Mouse (Mus musculus) layer of hippocampus, adult 9-10 months (tissue): Measurements from ENCODE around the gene Rundc1.
A peak's percentile ranks its signal among the peaks of the same experiment; 100 is the strongest.
"Not testable (repeated sequence)": the region's sequence is repeated elsewhere in the genome, so short reads cannot be mapped to it uniquely, and the experiment has no call there.

Source experiments
- DNase-seq: peaks from one replicate; pipeline ENCODE4 v3.0.0; 2022; ENCODE audit warnings: low spot score

Gene Rundc1

GRCm38 (mm10) chr11:101467477-101468262 lies 42.8 kb downstream of the Rundc1 start:
- DNase-seq = peak; percentile 53

DNA sequence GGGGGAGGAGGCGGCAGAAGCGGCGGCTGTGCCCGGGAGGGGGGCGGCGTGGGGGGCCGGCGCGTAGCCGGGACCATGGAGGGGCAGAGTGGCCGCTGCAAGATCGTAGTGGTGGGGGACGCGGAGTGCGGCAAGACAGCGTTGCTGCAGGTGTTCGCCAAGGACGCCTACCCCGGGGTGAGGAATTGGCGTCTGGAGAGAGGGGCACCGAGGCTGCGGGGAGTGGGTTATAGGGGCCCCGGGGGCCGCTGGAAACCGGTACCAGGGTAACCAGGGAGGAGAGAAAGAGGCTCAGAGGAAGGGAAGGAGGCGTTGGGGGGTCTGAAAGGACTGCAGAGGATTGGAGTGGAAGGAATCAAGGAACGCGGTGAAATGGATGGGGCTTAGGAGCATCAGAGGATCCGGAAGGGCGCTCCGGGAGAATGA lies 43.4 kb downstream of the Rundc1 start:
- no peak for DNase-seq

DNA sequence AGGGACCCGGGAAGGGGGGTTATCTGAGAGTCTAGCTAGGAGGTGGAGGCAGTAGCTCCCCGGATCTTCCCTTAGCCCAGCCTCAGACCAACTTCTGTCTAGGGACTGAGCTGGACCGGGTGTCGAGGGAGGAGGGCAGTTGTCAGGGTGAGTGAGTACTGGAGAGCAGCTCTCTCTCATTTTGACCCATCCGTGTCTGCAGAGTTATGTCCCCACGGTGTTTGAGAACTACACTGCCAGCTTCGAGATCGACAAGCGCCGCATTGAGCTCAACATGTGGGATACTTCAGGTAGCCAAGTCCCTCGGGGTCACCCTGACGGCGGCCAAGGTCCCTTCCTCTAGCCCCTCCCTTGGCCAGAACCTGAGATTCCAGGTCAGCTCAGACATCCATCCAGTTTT lies 43.8 kb downstream of the Rundc1 start:
- no peak for DNase-seq

DNA sequence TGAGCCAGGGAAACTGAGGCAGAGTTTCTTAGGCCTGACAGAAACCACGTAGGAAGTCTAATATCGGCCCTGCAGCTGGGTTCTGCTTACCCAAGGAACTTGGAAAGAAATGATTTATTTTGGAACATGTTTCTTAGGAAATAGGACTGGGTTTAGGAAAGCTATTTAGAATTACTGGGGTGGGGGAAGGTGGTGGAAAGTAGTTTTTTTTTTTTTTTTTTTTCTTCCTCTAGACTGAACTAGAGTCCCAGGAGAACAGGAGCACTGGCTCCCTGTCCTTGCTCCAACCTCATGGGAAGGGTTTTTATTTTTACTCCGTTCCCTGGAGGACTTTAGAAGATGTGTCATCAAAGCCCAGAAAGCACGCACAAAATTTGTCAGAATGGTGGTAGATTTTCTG lies 44.3 kb downstream of the Rundc1 start:
- no peak for DNase-seq

DNA sequence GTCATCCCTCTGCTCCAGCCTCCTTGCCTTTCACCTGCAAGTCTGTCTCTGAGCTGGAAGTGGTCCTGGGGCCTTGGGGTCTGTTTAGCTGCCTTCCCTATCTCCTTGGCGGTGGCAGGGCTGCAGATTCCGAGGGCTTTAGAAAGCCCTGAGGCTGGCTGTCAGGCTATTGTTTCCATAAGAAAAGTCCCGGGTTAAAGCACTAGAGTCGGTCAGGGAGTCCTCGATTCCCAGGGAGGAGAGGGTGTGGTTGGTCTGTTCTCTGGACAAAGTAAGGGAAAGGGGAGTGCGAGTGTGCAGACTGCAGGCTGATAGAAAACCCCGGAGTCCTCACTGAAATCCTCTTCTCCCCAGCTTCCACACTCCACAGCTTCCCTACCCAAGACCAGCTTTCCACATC lies 45.3 kb downstream of the Rundc1 start:
- DNase-seq = no peak

GRCm38 (mm10) chr11:101471926-101472325 lies 47.0 kb downstream of the Rundc1 start:
- no peak for DNase-seq

DNA sequence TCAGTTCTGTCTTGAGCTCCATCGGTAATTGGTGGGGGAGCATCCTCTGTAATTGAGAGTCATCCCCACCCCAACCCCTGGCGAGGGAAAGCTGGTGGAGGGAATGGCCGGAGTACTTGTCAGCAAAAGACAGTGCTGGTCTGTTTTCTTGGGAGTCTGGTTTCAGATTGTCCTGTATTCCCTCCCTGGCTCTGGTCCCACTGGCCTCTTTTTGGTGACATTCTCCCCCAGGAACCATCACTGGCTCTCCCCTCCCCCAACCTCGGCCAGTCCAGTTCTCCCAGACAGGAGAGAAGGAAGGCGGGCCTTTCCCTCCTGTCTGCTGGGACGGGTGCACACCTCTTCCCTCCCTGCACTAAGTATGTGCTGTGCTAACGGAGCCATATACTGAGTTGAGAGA lies 47.5 kb downstream of the Rundc1 start:
- DNase-seq = no peak

GRCm38 (mm10) chr11:101473686-101474085 lies 48.8 kb downstream of the Rundc1 start:
- DNase-seq = not testable (repeated sequence)

- no peak for DNase-seq
Observed at GRCm38 (mm10) chr11:101474298-101474697, 49.4 kb downstream of the Rundc1 start.

DNA sequence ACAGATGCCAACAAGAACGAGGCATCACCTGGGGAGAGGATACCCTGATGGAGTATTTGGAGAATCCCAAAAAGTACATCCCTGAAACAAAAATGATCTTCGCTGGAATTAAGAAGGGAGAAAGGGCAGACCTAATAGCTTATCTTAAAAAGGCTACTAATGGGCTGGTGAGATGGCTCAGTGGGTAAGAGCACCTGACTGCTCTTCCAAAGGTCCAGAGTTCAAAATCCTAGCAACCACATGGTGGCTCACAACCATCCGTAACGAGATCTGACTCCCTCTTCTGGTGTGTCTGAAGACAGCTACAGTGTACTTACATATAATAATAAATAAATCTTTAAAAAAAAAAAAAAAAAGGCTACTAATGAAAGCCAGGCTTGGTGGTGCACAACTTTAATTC lies 51.5 kb downstream of the Rundc1 start:
- not testable (repeated sequence) for DNase-seq

DNA sequence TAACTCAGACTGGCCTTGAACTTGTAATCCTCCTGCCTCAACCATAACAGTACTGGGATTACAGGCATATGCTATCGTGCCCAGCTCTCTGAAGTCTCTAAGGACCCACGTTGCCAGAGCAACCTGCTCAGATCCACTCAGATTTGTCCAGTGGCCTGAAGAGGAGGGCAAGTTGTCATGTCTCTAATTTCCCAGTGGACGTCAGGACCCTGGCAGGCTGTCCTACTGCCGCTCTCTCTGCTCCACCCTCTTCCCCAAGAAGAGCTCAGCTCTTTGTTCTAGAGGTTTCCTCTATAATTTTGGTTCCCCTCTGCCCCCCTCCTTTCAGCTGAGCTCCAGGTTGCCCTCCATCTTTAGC lies 52.3 kb downstream of the Rundc1 start:
- no peak for DNase-seq

GRCm38 (mm10) chr11:101477552-101478211 lies 52.8 kb downstream of the Rundc1 start:
- DNase-seq = no peak

- no peak for DNase-seq
Observed at GRCm38 (mm10) chr11:101479171-101479635, 54.3 kb downstream of the Rundc1 start.

GRCm38 (mm10) chr11:101480912-101481311 lies 56.0 kb downstream of the Rundc1 start:
- DNase-seq = no peak

DNA sequence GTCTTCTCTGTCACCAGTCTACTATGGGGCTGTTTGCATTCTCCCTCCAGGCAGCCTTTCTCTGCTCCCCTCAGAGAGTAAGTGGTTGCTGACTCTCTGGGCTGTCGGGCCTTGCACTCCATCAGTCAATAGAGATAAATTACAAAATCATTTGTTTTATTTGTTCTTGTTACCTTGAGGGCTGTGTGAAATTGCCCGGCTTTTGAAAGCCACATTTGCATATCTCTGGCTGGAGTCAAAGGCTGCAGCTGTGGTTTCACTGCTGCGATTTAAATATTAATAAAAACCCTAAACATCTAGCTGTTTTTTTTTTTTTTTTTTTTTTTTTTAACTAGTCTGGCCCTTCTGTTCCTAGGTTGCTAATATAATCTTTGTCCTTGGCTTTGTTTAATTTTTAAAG lies 58.9 kb downstream of the Rundc1 start:
- DNase-seq = no peak

GRCm38 (mm10) chr11:101484245-101484644 lies 59.4 kb downstream of the Rundc1 start:
- DNase-seq = no peak

GRCm38 (mm10) chr11:101484814-101485213 lies 59.9 kb downstream of the Rundc1 start:
- no peak for DNase-seq
